Mouse (Mus musculus) heart, adult 2 months (tissue): ENCODE data around the gene Crnkl1.

Source experiments
- CTCF ChIP-seq: fragments of 200-600 bp; IDR thresholded peaks from 2 replicates; pipeline ENCODE4 v1.8.1; 2022; ENCODE audit warnings: antibody characterized with exemption, mild to moderate bottlenecking, moderate library complexity
- POLR2A ChIP-seq: fragments of 200-500 bp; IDR thresholded peaks from 2 replicates; pipeline ENCODE4 v1.6.1; 2011; ENCODE audit warnings: mild to moderate bottlenecking, low read depth, low read length, control low read depth; ENCODE audit not compliant: insufficient read depth

- TF ChIP-seq CTCF (no peak), POLR2A (no peak)
Observed at GRCm38 (mm10) chr2:145981699-145982112, 46.9 kb upstream of the Crnkl1 start.
